In the genomic region with DNA sequence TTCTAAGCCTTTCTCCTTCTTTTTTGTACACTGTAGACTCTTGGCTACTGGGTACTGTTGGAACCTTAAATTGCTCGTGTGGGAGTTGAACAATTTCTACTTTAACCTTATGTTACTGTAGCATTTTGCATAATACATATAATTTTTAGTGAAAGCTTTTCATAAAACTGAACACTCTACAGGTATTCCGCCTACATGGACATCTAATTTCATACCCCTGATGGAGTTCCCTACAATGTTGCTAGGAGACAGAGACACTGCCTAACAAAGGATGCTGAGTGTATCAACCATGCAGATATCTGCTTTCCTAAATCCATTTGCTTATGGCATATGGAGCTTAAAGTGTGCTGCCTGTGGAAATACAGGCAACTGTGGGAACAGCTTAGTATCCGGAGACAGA, we compare ENCODE assay signal across 17 mouse cellular contexts.
DNase-seq lines count a peak whose midpoint lies in the region; ATAC-seq and TF ChIP-seq lines count a peak whose summit lies in the region.
"Had no signal": no experiment of that assay in that cellular context is flagged by ENCODE, and none has a peak within 500 bp of the region (broad histone marks: within the 10 kb centered on the region; RNA-seq: fewer than 3 reads in every experiment).

No protein-coding gene starts in this region.

- TF ChIP-seq POLR2A in brain, embryonic 14.5 days (IDR thresholded peaks at IDR 0.05; ENCODE audit: borderline replicate concordance, extremely low read depth, insufficient read depth, insufficient read length, poor library complexity, severe bottlenecking): no peak
- no peak for TF ChIP-seq POLR2A in cortical plate, adult 2 months (IDR thresholded peaks at IDR 0.05; ENCODE audit: extremely low read depth, insufficient read depth, low read length)

- H3K4me1 ChIP-seq in cortical plate, adult 2 months (ENCODE audit: control insufficient read depth, insufficient read depth, low read length): peaks cover 1% of the 10 kb centered on the region; the same call in 1 of the 2 replicates
- H3K4me1 ChIP-seq: heart, embryonic 13.5 days; hindbrain, embryonic 10.5 days; midbrain, embryonic 13.5 days; neural tube, embryonic 12.5 days had no signal

- no peak for ATAC-seq in CD4-positive, CD25-positive, alpha-beta regulatory T cell, adult 4 months
- ATAC-seq: activated CD4-positive, CD25-positive, alpha-beta regulatory T cell, adult 4 months; intestine, postnatal 0 days; liver, postnatal 0 days; midbrain, embryonic 13.5 days had no signal

- intact Hi-C loops in left cerebral cortex, postnatal 25 days (cut with DNase I): loop anchor here (2.0 to 10.0 kb wide), 4 partner anchors 205 to 543 kb away; no protein-coding TSS in a partner anchor

- peak overlapping the region; percentile 93 for H3K27ac ChIP-seq in cortical plate, adult 2 months (ENCODE audit: insufficient read depth, low read length)
- H3K27ac ChIP-seq: heart, embryonic 13.5 days; hindbrain, embryonic 10.5 days; midbrain, embryonic 13.5 days; neural tube, embryonic 12.5 days had no signal

- peak; percentile 45 for DNase-seq in layer of hippocampus, adult 11-12 months (ENCODE audit: low spot score)
- DNase-seq in layer of hippocampus, postnatal 10 days (ENCODE audit: low spot score in 2 of 2): no peak
- peak; percentile 27 for DNase-seq in brain, embryonic 14.5 days (ENCODE audit: low read depth)
- peak; percentile 27 to 91 for DNase-seq in left cerebral cortex, postnatal 25 days (ENCODE audit: low spot score in 2 of 2)
- no peak for DNase-seq in kidney, postnatal 10 days
- DNase-seq: gastrocnemius, postnatal 14 days; kidney, postnatal 36 days; liver, postnatal 0 days; lung, postnatal 36 days had no signal

- no peak for TF ChIP-seq CTCF in brain, embryonic 14.5 days (IDR thresholded peaks at IDR 0.05; ENCODE audit: borderline replicate concordance, extremely low read depth, insufficient read depth, insufficient read length)
- TF ChIP-seq CTCF in cortical plate, adult 2 months (IDR thresholded peaks at IDR 0.05; ENCODE audit: extremely low read depth, insufficient read depth, low read length): no peak

- no peak overlapping the region for H3K4me3 ChIP-seq in cortical plate, adult 2 months (ENCODE audit: insufficient read depth, low read length)
- H3K4me3 ChIP-seq: heart, embryonic 13.5 days; hindbrain, embryonic 10.5 days; midbrain, embryonic 13.5 days; neural tube, embryonic 12.5 days had no signal

Comparison
In these comparisons a context has a peak if more than half of its experiments do, and no peak if none do; other contexts are left out.
1. DNase-seq: peak in layer of hippocampus, adult 11-12 months (single experiment), brain, embryonic 14.5 days (single experiment) and left cerebral cortex, postnatal 25 days (2 of 2); none in layer of hippocampus, postnatal 10 days (0 of 2) and kidney, postnatal 10 days (single experiment).